Mouse (Mus musculus) CD4-positive, CD25-positive, alpha-beta regulatory T cell, adult 4 months (primary cell): ENCODE data around the gene Cuedc1. TPM values are rescaled to one million over a fixed set of nuclear protein-coding genes. Genes with fewer than 3 reads are reported as not detected.

Experiments used
- ATAC-seq: one replicate; pipeline ENCODE4 v1.8.0; 2017
- polyA plus RNA-seq, 2 experiments: library from polyadenylated mRNA; unstranded; fragments of 100-300 nt; shearing (Covaris generic); gene quantifications; one replicate each; pipeline ENCODE4 v1.2.1; 2017

Gene Cuedc1
- polyA plus RNA-seq, 2 experiments from 2014 or later = 4.1 to 9.9 TPM

DNA sequence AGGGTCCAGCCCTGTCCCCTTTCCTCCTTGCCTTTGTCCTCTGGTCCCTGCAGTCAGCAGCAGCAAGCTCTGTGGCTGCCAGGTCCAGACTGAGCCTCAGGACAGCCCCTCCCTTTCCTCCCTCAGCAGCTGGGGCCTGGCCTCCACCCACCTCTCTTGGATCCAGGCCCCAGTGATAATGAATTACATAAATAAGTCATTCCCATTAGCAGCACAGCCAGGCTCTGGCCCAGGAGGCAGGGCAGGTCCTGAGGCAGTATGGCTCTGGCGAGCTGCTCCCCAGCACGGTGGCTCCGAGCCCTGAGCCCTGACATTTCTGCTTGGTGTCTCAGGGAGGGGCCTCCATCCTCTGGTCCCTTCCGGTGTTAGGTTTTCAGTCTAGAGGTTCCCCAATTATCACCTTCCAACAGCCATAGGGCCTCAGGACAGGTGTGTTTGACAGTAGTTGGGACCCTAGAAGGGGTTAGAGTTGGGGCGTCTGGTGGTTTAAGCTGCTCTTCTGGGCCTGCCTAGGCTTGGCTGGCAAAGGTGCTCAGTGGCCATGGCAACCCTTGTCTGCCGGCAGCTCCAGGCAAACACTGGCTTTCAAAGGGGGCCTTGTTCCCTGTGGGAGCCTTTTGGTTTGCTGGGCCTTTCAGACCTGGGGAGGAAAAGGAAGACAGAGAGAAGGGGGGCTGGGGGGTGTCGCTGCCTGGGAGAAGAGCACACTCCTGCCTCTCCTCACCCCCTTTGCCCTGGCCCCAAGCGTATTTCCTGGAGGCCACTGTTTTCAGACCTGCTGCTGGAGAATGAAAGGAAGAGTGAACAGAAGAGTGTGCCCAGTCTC lies 21.2 kb downstream of the Cuedc1 start:
- no peak for ATAC-seq

DNA sequence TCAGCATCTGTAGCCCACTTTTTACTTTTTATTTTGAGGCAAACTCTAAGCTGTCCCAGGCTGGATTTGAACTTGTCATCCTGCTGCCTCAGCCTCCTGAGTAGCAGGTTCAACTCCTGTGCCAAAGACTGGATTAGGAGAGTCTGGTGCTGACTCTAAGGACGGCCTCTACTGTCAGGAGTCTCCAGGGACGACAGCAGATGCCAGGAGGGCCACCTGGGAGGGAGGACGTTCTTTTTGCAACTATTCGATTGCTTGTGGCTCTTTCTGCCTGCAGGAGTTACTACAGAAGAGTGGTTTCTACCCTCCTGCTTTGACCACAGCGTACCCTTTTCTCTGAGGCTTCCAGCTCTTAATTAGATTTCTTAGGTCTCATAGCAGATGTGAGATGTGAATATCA lies 24.7 kb downstream of the Cuedc1 start:
- no peak for ATAC-seq

- ATAC-seq = no peak
Observed at GRCm38 (mm10) chr11:88123021-88123420, 25.2 kb downstream of the Cuedc1 start.

- ATAC-seq = no peak
Observed at GRCm38 (mm10) chr11:88123731-88124130, 25.9 kb downstream of the Cuedc1 start.

DNA sequence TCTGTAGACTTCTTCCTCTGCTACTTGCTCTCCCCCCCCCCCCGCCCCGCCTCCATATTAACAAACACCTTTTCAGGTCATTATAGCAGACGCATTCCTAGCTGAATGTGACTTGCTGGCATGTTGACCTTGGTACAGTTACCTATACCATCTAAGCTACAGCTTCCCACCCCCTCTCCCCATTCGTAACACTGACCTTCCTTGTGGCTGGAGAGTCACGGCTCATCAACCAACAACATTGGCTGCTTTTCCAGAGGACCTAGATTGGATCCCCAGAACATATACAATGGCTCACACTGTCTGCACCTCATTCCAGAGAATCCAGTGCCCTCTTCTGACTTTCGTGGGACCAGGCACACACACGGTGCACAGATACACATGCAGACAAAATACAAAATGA lies 27.6 kb downstream of the Cuedc1 start:
- no peak for ATAC-seq

DNA sequence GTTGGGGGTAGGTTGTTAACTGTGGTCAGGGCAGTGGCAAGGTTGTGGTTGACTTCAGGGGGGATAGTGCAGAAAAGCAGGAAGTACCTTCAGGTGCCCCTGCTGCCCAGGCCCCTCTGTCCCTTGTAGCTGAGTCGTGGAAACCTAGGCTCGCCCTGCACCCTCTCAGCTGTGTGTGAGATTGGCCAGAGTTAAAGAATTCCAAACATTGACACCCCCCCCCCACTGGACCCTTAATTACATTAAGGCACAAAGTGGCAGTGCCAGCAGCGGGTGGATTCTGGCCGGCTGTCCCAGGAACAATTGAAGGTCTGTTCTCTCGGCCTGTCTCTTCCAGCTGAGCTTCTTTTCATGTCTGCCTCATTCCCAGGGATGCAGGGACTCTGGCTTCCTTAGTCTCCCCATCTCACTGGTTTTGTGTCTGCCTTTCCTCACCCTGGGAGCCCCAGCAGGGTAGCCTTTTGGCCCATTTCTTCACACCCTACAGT lies 28.5 kb downstream of the Cuedc1 start:
- no peak for ATAC-seq

- no peak for ATAC-seq
Observed at GRCm38 (mm10) chr11:88128461-88128860, 30.6 kb downstream of the Cuedc1 start.

DNA sequence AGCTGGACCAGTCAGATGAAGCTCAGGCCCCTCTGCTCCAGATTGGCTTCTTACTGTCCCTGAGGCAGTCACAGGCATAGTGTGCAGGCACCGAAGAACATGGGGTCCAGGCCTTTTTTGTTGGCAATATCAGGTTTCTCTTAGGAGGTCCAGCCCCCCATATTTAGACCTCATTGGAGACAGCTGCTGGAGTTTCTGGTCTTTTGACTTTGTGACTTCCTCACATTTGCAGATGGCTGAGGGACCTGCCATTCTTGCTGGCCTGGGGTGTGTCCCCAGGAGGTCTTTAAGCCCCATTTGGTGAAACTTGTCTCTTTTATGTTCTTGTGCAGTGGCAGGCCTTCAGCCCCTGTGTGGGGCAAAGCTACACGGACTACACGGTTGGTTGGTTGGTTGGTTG lies 31.4 kb downstream of the Cuedc1 start:
- no peak for ATAC-seq

DNA sequence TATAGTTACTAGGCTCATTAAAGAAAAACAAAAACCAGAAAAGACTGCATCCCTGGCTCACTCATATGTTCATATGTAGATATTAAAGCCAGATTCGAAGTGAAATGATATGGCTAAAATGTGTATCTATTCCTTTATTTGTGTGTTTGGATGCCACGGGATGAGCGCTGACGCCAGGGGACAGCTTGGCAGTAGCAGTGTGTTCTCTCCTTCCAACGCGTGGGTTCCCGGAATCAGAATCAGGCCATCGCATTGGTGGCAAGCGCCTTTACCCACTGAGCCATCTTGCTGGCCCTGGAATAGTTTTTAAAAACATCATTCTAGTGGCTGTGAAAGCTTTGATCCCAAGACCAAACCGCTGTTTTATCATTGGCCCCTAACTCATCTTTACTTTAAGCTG lies 32.1 kb downstream of the Cuedc1 start:
- ATAC-seq = no peak

DNA sequence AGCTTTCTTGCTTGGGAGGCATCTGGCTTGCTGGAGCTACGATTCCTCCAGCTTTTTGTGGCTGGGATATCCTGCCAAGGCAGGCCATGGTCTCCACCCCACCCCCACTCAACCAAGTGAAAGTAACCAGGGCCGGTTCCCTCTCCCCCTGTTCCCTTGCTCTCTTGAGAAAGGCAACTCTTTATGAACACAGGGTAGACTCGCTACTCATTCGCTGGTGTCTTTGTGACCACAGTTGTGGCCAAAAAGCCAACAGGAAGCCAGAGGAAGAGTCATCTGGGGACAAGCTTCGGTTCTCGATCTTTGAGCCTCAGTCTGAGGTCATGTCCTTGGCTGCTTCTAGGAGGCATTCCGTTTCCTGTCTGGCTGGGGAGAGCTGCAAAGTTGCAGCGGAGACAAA lies 34.0 kb downstream of the Cuedc1 start:
- peak; percentile 74 for ATAC-seq

- no peak for ATAC-seq
Observed at GRCm38 (mm10) chr11:88135218-88135617, 37.4 kb downstream of the Cuedc1 start.

GRCm38 (mm10) chr11:88137814-88138425 lies 40.1 kb downstream of the Cuedc1 start:
- ATAC-seq = no peak

DNA sequence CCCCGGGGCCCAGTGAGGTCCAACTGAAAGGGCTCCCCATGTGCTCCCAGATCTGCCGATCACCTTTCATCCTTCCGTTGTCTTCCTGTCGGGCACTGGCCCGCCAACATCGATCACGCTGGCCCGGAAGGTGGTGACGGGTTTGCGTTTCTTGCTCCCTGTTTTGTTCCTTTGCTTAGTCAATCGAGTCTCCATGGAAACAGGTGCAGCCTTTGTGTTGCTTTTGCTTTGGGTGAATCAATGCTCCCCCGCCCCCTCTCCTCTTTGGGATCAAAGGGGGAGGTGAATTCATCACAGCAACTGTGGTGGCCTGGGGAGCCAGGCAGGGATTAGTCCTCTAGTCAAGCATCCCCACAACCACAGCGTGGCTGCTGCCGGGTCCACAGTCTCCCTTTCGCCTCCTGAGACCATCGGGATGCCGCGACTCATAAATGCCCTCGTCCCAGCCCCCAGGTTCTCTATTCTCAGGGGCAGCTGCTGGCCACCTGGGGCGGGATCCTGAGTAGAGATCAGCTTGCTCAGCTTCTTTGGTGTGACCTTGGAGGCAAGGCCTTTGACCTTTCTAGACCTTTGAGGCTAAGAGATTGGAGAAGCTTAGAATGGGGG lies 41.5 kb downstream of the Cuedc1 start:
- ATAC-seq = no peak

- ATAC-seq = no peak
Observed at GRCm38 (mm10) chr11:88140066-88141060, 42.5 kb downstream of the Cuedc1 start.

- no peak for ATAC-seq
Observed at GRCm38 (mm10) chr11:88142362-88142761, 44.5 kb downstream of the Cuedc1 start.

GRCm38 (mm10) chr11:88144100-88144499 lies 46.2 kb downstream of the Cuedc1 start:
- no peak for ATAC-seq

- peak; percentile 91 for ATAC-seq
Observed at GRCm38 (mm10) chr11:88145214-88146006, 47.6 kb downstream of the Cuedc1 start.

- ATAC-seq = no peak
Observed at GRCm38 (mm10) chr11:88146264-88147060, 48.6 kb downstream of the Cuedc1 start.

DNA sequence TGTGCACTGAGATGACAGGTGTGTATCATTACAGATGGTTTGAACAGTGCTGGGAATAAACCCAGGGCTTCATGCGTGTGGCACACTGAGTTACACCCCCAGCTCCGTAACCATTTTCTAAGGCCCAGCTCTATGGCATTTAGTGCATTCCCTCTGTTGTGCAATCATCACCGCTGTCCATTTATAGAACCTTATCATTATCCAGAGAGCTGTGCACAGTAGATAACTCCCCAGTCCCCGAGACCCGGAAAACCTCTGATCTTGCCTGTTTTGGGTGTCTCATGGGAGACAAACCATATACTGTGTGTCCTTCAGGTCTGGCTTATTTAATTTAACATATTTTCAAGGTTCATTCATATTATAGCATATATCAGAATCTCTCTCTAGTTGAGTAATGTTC lies 49.5 kb downstream of the Cuedc1 start:
- no peak for ATAC-seq

GRCm38 (mm10) chr11:88148015-88148637 lies 50.3 kb downstream of the Cuedc1 start:
- no peak for ATAC-seq
